Mouse (Mus musculus) lung, postnatal 0 days (tissue): ENCODE results near the gene Pan3. TPM values are rescaled to one million over a fixed set of nuclear protein-coding genes. Genes with fewer than 3 reads are reported as not detected.

Experiments
- ATAC-seq: fragments of 200-750 bp; cut with Nextera tagmentation; 2 replicates; pipeline ENCODE4 v1.8.0; 2017; ENCODE audit warnings: moderate library complexity
- DNase-seq: peaks from one replicate; pipeline ENCODE4 v3.0.0-alpha.2; 2016; ENCODE audit warnings: low spot score
- H3K27ac ChIP-seq: fragments of 300-500 bp; sonication (generic); 2 replicates; pipeline ENCODE4 v1.5.1; 2014; ENCODE audit warnings: antibody characterized with exemption, mild to moderate bottlenecking, low read length, mixed read lengths
- H3K27me3 ChIP-seq: fragments of 300-500 bp; sonication (generic); replicated peaks from 2 replicates; pipeline ENCODE4 v1.6.1; 2014; ENCODE audit warnings: low read length, mixed read lengths; ENCODE audit not compliant: insufficient read depth
- H3K36me3 ChIP-seq: fragments of 300-500 bp; sonication (generic); 2 replicates; pipeline ENCODE4 v1.6.1; 2014; ENCODE audit warnings: low read length, mixed read lengths; ENCODE audit not compliant: insufficient read depth
- H3K4me1 ChIP-seq: fragments of 300-500 bp; sonication (generic); 2 replicates; pipeline ENCODE4 v1.6.1; 2014; ENCODE audit warnings: antibody characterized with exemption, low read depth, low read length, mixed read lengths; ENCODE audit not compliant: insufficient read depth
- H3K4me2 ChIP-seq: fragments of 300-500 bp; sonication (generic); replicated peaks from 2 replicates; pipeline ENCODE4 v1.6.1; 2014; ENCODE audit warnings: low read depth, mild to moderate bottlenecking, low read length, moderate library complexity, mixed read lengths
- H3K4me3 ChIP-seq: fragments of 300-500 bp; sonication (generic); 2 replicates; pipeline ENCODE4 v1.5.1; 2014; ENCODE audit warnings: low read depth, low read length
- H3K9ac ChIP-seq: fragments of 300-500 bp; sonication (generic); replicated peaks from 2 replicates; pipeline ENCODE4 v1.6.1; 2014; ENCODE audit warnings: low read depth, mild to moderate bottlenecking
- H3K9me3 ChIP-seq: fragments of 300-500 bp; sonication (generic); 2 replicates; pipeline ENCODE4 v1.6.1; 2016; ENCODE audit warnings: low read length, mixed read lengths
- CTCF ChIP-seq: IDR thresholded peaks from 2 replicates; pipeline ENCODE4 v1.5.1; 2016; ENCODE audit warnings: antibody characterized with exemption, mild to moderate bottlenecking
- EP300 ChIP-seq: IDR thresholded peaks from 2 replicates; pipeline ENCODE4 v1.6.1; 2016; ENCODE audit warnings: antibody characterized with exemption, mild to moderate bottlenecking, control low read depth
- WGBS: fragments of 180-500 bp; shearing (Covaris S2); extraction: QIAGEN DNeasy Blood & Tissue Kit; methylation state at CpG from one replicate; pipeline ENCODE4 v1.1.7; 2014; 5-methylcytosine and 5-hydroxymethylcytosine counted together
- polyA plus RNA-seq: library from polyadenylated mRNA; unstranded; fragments of >200 nt; fragmentation: Nextera tagmentation; extraction: Ambion mirVana; gene quantifications from 2 replicates; pipeline ENCODE4 v1.2.1, GENCODE M21; 2015

The Pan3 gene
- polyA plus RNA-seq, 1 experiment from 2014 or later: 77.8 TPM

- Histone ChIP-seq H3K27ac (no peak overlapping the region), H3K4me3 (no peak overlapping the region), H3K4me1 (peaks cover 14% of the 10 kb centered on the region; the same call in 1 of the 2 replicates), H3K9me3 (no peaks in the 10 kb centered on the region), H3K27me3 (no peaks in the 10 kb centered on the region), H3K36me3 (peaks cover 7% of the 10 kb centered on the region; the same call in 1 of the 2 replicates), H3K9ac (no peak overlapping the region), H3K4me2 (no peak overlapping the region; the same call in 1 of the 2 replicates)
- ATAC-seq (no peak), DNase-seq (peak; percentile 32)
- 38% methylated on average over 2 of the region's 2 CpGs for WGBS
- TF ChIP-seq CTCF (no peak), EP300 (no peak)
These were observed 5.8 kb downstream of the Pan3 start for GRCm38 (mm10) chr5:147435751-147436150.

- Histone ChIP-seq H3K9ac (no peak overlapping the region), H3K27ac (no peak overlapping the region), H3K4me3 (no peak overlapping the region), H3K9me3 (no peaks in the 10 kb centered on the region), H3K4me2 (no peak overlapping the region), H3K4me1 (peaks cover 14% of the 10 kb centered on the region; the same call in 1 of the 2 replicates), H3K27me3 (no peaks in the 10 kb centered on the region), H3K36me3 (peaks cover 7% of the 10 kb centered on the region; the same call in 1 of the 2 replicates)
- 68% methylated on average over 5 of the region's 5 CpGs for WGBS
- DNase-seq (no peak), ATAC-seq (no peak)
- TF ChIP-seq EP300: no peak
- TF ChIP-seq CTCF: no peak
These were observed 6.5 kb downstream of the Pan3 start for GRCm38 (mm10) chr5:147436491-147436890.

- H3K4me1 ChIP-seq: peaks cover 5% of the 10 kb centered on the region; the same call in 1 of the 2 replicates
- 61% methylated on average over 3 of the region's 3 CpGs for WGBS
- H3K36me3 ChIP-seq: no peaks in the 10 kb centered on the region
- no peaks in the 10 kb centered on the region for H3K27me3 ChIP-seq
- TF ChIP-seq CTCF: no peak
- TF ChIP-seq EP300: no peak
- H3K9ac ChIP-seq: no peak overlapping the region
- no peak overlapping the region for H3K4me3 ChIP-seq
- ATAC-seq (no peak), DNase-seq (no peak)
- H3K27ac ChIP-seq: no peak overlapping the region
- H3K4me2 ChIP-seq: no peak overlapping the region
- no peaks in the 10 kb centered on the region for H3K9me3 ChIP-seq
These were observed 11.1 kb downstream of the Pan3 start for GRCm38 (mm10) chr5:147440996-147441507.

- no peak for DNase-seq
- no peaks in the 10 kb centered on the region for H3K9me3 ChIP-seq
- TF ChIP-seq CTCF: no peak
- no peak for TF ChIP-seq EP300
- H3K4me3 ChIP-seq: no peak overlapping the region
- H3K27ac ChIP-seq: no peak overlapping the region
- WGBS: 78% methylated on average over 1 of the region's 1 CpGs
- ATAC-seq: no peak
- no peak overlapping the region for H3K4me2 ChIP-seq
- H3K9ac ChIP-seq: no peak overlapping the region
- H3K4me1 ChIP-seq: peaks cover 8% of the 10 kb centered on the region; the same call in 1 of the 2 replicates
- H3K27me3 ChIP-seq: no peaks in the 10 kb centered on the region
- H3K36me3 ChIP-seq: no peaks in the 10 kb centered on the region
These were observed 12.0 kb downstream of the Pan3 start for GRCm38 (mm10) chr5:147441979-147442378.

- 80% methylated on average over 4 of the region's 4 CpGs for WGBS
- TF ChIP-seq EP300 (no peak), CTCF (no peak)
- Histone ChIP-seq H3K4me3 (no peak overlapping the region), H3K36me3 (no peaks in the 10 kb centered on the region), H3K27ac (no peak overlapping the region), H3K4me1 (peaks cover 12% of the 10 kb centered on the region; the same call in 1 of the 2 replicates), H3K27me3 (no peaks in the 10 kb centered on the region), H3K4me2 (no peak overlapping the region), H3K9ac (no peak overlapping the region), H3K9me3 (no peaks in the 10 kb centered on the region)
- no peak for ATAC-seq
- no peak for DNase-seq
These were observed 12.8 kb downstream of the Pan3 start for GRCm38 (mm10) chr5:147442741-147443140.

- DNase-seq (no peak), ATAC-seq (no peak)
- Histone ChIP-seq H3K27ac (no peak overlapping the region), H3K4me1 (peaks cover 14% of the 10 kb centered on the region; the same call in 1 of the 2 replicates), H3K9me3 (no peaks in the 10 kb centered on the region), H3K4me3 (no peak overlapping the region), H3K27me3 (no peaks in the 10 kb centered on the region), H3K36me3 (no peaks in the 10 kb centered on the region), H3K9ac (no peak overlapping the region), H3K4me2 (no peak overlapping the region)
- TF ChIP-seq EP300 (no peak), CTCF (no peak)
- WGBS: 70% methylated on average over 6 of the region's 6 CpGs
These were observed 14.3 kb downstream of the Pan3 start for GRCm38 (mm10) chr5:147444298-147444697.

- Histone ChIP-seq H3K27ac (no peak overlapping the region), H3K4me1 (peaks cover 14% of the 10 kb centered on the region; the same call in 1 of the 2 replicates), H3K9me3 (no peaks in the 10 kb centered on the region), H3K36me3 (no peaks in the 10 kb centered on the region), H3K4me2 (no peak overlapping the region), H3K9ac (no peak overlapping the region), H3K27me3 (no peaks in the 10 kb centered on the region), H3K4me3 (no peak overlapping the region)
- DNase-seq (no peak), ATAC-seq (no peak)
- WGBS: 95% methylated on average over 2 of the region's 2 CpGs
- no peak for TF ChIP-seq EP300
- TF ChIP-seq CTCF: no peak
These were observed 14.8 kb downstream of the Pan3 start for GRCm38 (mm10) chr5:147444757-147445156.
